Mouse (Mus musculus) small intestine, adult 2 months (tissue): ENCODE results near the gene Tgfa.

Experiments used
- CTCF ChIP-seq: fragments of 200-500 bp; IDR thresholded peaks from 2 replicates; pipeline ENCODE4 v1.5.1; 2012; ENCODE audit warnings: low read depth, mild to moderate bottlenecking, control low read depth, inconsistent platforms, low read length, moderate library complexity, mixed read lengths; ENCODE audit not compliant: insufficient replicate concordance, insufficient read length; ENCODE audit errors: extremely low read depth
- POLR2A ChIP-seq: fragments of 200-500 bp; IDR thresholded peaks from 2 replicates; pipeline ENCODE4 v1.6.1; 2012; ENCODE audit warnings: low read depth, mild to moderate bottlenecking, control low read depth, inconsistent platforms, low read length, moderate library complexity

- TF ChIP-seq CTCF (no peak), POLR2A (no peak)
Measured at GRCm38 (mm10) chr6:86166426-86166825, 28.6 kb upstream of the Tgfa start.
